Mouse (Mus musculus) v-Abl transformed pro-B cells (cell line): ENCODE data around the gene Ctrb1.

ENCODE experiments used
- in situ Hi-C, 2 experiments: fragments of 400-800 bp; cut with MboI; formaldehyde crosslinking; loops; one replicate each; pipeline ENCODE4 v1.15.1; 2025; ENCODE audit not compliant: unreplicated experiment in 2 of 2

Ctrb1 gene

DNA sequence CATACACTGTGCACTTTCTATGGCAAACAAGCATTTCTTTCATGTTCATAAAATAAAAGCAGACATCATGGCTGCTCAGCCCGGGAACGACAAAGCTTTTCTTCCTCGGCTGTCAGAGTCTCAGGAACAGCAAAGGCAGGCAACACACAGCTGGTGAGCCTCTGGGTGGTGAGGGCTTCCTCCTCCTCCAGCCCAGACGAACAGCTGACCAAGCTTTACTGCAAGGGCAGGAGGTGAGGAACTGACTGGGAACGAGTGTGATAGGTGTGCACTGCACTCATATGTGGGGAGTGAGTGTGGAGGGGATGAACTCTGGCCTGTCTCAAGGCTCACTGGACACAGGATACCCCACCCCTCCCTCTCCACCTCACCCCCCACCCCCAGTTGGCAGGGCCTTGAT lies 28.1 kb upstream of the Ctrb1 start:
- in situ Hi-C loops: loop anchor here in 1 of 2 experiments (10.0 to 25.0 kb wide), 2 partner anchors 116 to 1918 kb away; partner anchors contain the start of genes Mon1b and Syce1l

DNA sequence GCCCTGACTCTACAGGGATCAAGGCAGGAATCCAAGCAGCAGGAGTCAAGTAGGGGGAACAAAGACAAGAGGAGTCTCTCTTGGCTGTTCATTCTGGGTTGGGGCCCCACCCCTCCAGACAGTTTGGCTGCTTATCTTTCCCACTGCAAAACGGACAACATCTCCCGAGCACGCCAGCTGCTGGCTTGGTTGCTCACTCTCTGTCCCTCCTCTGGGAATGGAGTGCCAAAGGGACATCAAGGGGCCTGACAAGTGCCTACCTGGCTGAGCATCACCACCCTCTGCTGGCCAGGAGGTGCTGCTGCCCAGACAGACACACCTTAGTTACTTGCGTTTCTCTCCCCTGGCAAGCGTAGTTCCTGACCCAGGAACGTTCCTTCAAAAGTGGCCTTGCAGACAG lies 27.1 kb upstream of the Ctrb1 start:
- in situ Hi-C loops: loop anchor here in 1 of 2 experiments (10.0 to 25.0 kb wide), 2 partner anchors 117 to 1919 kb away; partner anchors contain the start of genes Mon1b and Syce1l

DNA sequence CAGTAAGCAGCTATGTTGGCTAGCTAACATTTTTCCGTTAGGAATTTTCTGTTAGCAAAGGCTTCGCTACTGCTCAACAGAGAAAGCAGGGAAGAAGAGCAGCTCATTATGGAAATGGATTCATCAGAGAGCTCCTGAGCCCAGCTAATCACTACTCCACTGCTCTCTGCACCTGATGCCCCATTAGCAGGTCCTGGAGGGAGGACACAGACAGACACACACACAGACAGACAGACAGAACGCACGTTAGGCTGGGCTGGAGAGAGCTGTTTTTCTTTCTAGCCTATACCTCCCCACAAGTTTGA lies 26.6 kb upstream of the Ctrb1 start:
- in situ Hi-C loops: loop anchor here in 1 of 2 experiments (10.0 to 25.0 kb wide), 2 partner anchors 117 to 1920 kb away; partner anchors contain the start of genes Mon1b and Syce1l

DNA sequence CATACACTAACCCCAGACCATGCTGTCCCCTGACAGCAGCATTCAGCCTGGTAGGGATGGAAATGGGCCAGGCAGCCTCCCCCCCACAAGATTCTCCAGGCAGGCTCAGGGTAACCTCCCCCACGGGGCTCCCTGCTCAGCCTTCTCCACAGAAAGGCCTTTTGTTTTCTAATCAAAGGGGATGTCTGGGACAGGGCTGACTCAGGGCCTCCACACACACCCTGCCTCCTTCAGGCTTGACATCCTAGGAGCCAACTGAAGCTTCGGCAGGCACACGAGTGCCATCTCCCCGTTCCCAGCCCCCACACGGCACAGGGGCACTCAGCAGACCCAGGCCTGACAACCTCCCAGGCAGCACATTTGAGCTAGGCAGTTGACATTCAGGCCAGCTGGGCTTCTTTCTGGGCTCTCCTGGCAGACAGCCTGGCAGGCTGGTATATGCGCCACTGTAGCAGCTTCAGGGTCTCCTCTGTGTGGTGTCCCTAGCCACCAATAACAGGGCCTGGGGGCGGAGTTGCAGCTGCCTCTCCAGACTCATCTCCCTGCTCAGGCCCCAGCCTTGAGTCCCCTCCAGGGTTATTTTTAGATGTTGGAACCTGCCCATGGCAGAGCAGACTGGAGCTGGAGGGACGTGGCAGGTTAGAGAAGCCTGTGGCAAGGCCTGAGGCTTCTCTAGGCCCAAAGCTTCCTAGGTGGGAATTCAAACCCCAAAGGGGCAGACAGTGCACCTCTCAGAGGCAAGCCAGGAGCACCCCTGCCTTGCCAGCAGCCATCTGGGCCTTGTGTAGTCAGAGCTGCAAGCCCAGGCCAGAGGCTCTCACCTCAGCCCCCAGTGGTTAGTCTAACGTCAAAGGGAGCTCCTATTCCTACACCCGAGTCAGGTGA lies 26.0 kb upstream of the Ctrb1 start:
- in situ Hi-C loops: loop anchor here in 1 of 2 experiments (10.0 to 25.0 kb wide), 2 partner anchors 118 to 1920 kb away; partner anchors contain the start of genes Mon1b and Syce1l

DNA sequence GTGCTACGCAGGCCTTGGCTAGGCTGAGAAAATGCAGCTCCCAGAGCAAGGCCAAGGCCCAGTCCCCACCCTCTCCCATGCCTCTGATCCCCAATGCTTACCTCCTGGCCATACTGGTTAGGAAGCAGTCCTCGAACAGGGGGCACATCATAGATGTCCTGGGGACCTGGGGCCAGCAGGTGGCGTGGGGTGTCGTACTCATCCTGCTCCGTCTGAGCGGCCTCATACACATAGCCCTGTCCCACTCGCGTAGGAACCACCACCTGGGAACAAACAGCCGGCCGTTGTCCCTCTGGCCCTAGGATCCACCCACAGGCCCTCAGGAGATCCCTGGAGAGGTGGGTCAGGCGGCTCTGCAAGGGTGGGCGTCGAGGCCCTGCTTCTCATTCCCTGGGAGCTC lies 24.7 kb upstream of the Ctrb1 start:
- in situ Hi-C loops: loop anchor here in 1 of 2 experiments (10.0 to 25.0 kb wide), 2 partner anchors 119 to 1922 kb away; partner anchors contain the start of genes Mon1b and Syce1l

DNA sequence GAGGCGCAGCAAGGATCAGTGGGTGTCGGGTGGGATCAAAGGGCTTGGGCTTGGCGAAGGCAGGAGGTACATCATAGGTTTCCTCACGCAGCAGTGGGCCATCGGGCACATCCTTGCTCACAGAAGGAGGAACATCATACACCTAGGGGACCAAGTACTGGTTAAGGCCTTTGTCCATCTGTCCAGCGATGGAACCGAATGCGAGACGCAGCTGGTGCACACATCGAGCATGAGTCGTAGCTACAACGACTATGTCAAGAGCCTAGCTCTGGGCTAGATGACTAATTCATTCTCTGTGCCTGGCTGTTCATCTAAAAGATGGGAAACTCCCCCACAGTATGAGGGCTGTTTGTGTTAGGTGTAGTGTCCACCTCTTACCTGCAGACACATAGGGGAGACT lies 23.5 kb upstream of the Ctrb1 start:
- in situ Hi-C loops: loop anchor here in 1 of 2 experiments (10.0 to 25.0 kb wide), 2 partner anchors 121 to 1923 kb away; partner anchors contain the start of genes Mon1b and Syce1l

DNA sequence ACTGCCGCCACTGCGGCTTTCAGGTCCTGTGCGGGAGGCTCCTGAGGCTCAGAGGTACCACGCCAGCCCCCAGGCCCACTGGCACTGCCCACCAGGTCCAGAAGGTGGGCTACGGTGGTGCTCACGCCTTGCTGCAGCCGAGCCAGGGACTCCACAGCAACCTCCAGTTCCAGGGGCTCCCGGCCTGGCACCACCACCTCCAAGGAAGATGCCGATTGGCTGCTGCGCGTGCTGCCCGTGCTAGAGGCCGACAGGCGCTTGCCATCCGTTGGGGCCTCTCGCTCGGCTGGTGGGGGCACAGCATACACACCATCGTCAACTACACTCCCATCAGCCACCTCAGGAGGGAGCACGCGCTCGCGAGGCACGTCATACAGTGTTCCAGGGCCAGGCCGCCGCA lies 23.0 kb upstream of the Ctrb1 start:
- in situ Hi-C loops: loop anchor here in 1 of 2 experiments (10.0 to 25.0 kb wide), 2 partner anchors 121 to 1923 kb away; partner anchors contain the start of genes Mon1b and Syce1l

DNA sequence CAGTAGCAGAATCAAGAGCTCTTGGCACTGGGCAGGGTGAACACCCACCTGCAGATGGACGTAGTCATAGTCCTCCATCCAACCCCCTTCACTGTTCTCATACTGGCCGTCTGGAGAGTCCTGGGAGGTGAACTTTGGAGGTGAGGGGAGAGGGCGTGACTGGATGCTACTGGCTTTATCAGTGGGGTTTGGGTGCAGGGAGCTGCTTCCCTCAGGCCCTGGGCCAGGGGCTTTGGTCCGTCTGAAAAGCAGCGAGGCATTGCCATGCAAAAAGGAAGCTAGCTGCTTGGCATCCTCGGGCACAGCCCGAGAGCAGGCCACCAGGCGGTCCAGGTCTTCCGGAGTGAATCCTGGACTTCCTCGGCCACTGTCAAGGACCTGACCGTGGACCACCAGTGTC lies 22.5 kb upstream of the Ctrb1 start:
- in situ Hi-C loops: loop anchor here in 1 of 2 experiments (10.0 to 25.0 kb wide), 2 partner anchors 122 to 1924 kb away; partner anchors contain the start of genes Mon1b and Syce1l

DNA sequence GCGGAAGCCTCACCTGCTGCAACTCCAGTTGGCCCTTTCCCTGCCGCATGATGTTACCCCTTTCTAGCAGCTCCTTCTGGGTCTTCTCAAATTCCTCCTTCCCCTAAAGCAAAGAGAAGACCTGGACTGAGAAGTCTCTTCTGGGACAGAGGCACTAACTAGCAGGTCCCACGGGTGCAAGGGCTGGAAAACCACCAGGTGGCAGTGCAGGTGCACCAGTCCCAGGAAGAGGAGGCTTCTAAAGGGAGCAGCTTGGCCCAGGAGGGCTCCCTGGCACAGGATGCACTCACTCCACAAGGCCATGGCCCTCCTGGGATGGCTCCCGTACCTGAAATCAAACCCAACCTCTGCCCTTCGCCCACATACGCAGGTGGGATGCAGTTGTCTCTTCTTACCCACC lies 21.8 kb upstream of the Ctrb1 start:
- in situ Hi-C loops: loop anchor here in 1 of 2 experiments (10.0 to 25.0 kb wide), 2 partner anchors 122 to 1925 kb away; partner anchors contain the start of genes Mon1b and Syce1l

DNA sequence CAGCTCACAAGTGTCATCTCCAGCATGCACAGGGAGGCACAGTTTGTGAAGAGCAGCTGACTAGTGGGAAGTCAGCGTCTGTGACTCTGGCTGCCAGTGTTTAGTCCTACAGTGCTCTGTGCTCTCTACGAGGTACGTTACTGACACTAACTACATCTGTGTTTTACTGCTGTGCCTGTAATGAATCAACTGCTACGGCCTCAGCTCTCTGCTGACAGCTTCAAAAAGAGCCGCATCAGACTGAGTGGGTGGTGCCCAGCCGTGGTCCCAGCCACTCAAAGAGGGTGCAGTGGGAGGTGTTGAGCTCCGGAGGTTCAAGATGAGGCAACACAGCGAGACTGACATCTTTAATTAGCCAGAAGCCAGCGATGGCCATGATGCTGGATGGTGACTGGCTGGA lies 21.3 kb upstream of the Ctrb1 start:
- in situ Hi-C loops: loop anchor here in 1 of 2 experiments (10.0 to 25.0 kb wide), 2 partner anchors 123 to 1925 kb away; partner anchors contain the start of genes Mon1b and Syce1l

DNA sequence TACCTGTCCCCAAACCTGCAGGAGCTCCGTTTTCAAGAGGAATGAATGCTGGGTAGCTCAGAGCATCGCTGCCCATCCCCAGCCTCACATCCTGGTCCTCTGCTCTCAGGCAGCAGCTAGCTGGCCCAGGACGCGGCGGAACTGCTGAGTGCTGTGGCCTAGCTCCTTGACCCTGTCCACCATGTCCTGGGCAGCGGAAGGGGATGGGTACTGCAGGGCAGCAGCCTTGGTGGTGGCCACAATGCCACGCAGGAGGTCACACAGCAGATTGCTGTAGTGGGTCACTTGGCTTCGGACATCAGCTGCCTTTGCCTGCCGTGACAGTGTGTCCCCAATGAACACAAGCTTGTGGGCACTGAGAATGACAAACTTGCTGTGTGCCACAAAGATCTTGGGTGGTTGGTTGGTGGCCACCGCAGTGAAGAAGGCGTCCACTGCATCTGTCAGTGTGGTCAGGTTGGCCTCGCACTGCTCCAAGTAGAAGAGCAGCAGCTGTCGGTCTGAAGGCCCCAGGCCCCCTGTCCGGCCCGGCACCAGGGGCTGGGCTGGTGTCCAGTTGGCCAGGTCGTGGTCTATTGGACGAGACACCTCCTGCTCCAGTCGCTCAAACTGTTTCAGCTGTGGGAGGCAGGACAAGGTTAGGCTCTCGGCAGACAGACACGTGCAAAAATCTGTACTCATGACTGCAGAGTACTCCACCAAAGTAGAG lies 20.1 kb upstream of the Ctrb1 start:
- in situ Hi-C loops: loop anchor here in 1 of 2 experiments (10.0 to 25.0 kb wide), 2 partner anchors 124 to 1926 kb away; partner anchors contain the start of genes Mon1b and Syce1l

DNA sequence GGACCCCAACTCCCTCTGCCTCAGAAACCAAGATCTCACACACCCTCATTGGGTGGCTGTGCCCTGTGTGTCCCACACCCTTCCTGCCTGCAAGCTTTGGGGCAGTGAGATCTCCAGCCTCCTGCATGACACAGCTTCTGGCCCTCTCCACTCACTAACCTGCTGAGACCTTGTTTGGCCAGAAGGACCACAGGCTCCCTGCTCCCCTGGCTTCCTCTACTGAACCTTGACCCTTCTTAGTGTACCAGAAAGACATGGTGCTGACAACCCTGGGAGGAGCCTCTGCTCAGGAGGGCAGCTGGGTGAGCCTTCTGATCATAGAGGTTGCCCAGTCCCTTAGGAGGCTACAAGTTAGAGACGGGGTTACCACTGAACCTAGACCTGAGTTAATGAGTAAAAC lies 18.4 kb upstream of the Ctrb1 start:
- in situ Hi-C loops: loop anchor here in 1 of 2 experiments (25.0 kb wide), 1 partner anchor 1928 kb away; the partner anchor contains the start of genes Mon1b and Syce1l

DNA sequence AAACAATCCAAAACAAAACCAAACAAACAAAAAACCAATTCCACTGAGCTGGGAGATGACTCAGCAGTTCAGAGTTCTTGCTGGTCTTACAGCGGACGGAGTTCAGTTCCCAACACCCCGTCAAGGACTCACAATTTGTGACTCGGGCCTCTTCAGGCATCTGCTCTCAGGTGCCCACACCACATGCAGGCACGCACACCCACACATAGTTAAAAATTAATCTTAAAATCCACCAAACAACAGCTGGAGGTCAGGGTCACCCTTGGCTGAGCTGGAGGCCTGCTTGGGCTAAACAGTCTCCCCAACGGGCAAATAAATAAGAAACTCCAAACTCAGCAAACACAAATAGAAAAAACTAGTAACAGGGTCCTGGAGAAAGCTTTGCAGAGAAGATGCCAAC lies 17.5 kb upstream of the Ctrb1 start:
- in situ Hi-C loops: loop anchor here in 1 of 2 experiments (25.0 kb wide), 1 partner anchor 1929 kb away; the partner anchor contains the start of genes Mon1b and Syce1l

DNA sequence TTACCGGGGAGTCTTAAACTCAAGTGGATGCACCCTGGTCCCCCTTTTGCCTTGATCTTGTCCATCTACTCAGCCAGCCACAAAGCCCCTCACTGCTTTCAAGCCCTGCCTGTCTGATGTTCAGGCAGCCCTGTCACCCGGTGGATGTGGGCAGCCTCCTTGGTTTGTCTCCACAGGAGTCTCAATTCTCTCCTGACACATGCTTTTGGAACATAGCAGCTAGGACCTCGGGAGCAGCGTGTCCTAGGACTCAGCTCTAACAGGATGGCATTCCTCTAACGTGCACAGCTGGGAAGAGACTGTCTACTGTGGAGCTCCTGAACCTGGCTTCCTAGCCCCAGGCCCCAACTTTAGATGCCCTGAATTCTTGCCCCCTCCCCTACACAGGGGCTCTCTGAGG lies 14.9 kb upstream of the Ctrb1 start:
- in situ Hi-C loops: loop anchor here in 1 of 2 experiments (25.0 kb wide), 1 partner anchor 1932 kb away; the partner anchor contains the start of genes Mon1b and Syce1l

DNA sequence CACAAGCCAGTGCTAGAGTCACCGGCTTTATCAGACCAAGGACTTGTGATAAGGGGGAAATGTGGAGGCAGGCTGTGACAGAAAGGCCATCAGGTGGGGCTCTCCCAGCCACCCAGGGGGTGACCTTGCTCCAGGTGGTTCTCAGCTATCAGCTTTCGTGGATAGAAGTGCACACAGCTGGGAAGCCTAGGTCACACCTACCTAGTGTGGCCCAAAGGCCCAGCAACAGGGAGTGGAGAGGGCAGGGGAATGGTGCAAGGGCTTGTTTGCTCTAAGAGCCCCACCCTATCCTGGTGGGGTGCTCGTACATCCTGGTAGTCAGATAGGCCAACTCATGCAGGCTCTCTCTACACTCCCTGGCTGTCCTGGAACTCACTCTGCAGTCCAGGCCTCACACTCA lies 14.4 kb upstream of the Ctrb1 start:
- in situ Hi-C loops: loop anchor here in 1 of 2 experiments (25.0 kb wide), 1 partner anchor 1932 kb away; the partner anchor contains the start of genes Mon1b and Syce1l

DNA sequence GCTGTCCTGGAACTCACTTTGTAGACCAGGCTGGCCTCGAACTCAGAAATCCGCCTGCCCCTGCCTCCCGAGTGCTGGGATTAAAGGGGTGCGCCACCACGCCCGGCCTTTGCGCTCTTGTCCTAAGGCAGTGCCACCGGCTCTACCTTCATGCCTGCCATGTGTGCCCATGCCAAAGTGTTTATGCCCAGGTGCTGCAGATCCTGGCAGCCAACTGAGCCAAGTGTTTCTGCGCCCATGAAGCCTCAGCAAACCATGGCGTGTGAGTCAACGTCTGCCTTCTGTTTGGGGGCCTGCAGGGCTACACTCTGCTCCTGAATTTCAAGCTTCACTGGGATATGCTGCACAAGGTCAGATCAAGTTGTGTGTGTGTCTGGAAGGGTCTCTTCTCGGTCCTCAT lies 13.8 kb upstream of the Ctrb1 start:
- in situ Hi-C loops: loop anchor here in 1 of 2 experiments (25.0 kb wide), 1 partner anchor 1933 kb away; the partner anchor contains the start of genes Mon1b and Syce1l

DNA sequence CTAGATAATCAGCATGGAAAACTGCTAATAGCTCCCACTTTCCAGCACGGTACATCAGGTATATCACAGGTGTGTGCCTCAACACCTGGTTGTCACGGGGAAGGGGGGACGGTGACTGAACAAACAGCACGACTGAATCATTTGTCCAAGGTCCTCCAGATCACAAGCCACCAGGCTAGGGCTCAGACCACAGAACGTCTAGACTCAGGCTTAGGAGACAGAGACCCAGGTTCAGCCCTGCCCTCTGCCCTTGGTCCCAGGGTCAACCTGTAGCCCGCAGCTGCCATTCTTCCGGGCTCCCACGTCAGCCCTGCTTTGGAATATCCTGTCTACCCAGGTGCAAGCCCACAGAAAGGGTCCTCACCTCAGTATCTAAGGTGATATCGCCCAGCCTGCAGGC lies 10.6 kb upstream of the Ctrb1 start:
- in situ Hi-C loops: loop anchor here in 1 of 2 experiments (25.0 kb wide), 1 partner anchor 1936 kb away; the partner anchor contains the start of genes Mon1b and Syce1l

DNA sequence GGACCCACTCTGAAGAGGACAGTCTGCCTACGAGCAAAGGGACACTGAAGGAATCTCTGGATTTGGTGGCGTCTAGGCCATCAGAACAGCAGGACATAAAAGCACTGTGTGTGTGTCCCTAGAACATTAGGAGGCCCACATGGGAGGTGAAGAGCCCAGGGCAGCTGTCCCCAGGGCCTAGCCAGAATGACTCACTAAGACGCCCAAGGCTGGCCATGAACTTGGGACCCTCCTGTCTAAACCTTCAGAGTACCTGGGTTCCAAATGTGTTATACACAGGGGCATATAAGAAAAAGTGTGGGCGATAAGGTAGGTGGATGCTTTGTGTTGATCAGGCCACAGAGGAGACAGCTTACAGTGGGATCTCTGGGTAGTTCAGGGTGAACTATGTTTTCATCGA lies 9.9 kb upstream of the Ctrb1 start:
- in situ Hi-C loops: loop anchor here in 1 of 2 experiments (25.0 kb wide), 1 partner anchor 1937 kb away; the partner anchor contains the start of genes Mon1b and Syce1l

DNA sequence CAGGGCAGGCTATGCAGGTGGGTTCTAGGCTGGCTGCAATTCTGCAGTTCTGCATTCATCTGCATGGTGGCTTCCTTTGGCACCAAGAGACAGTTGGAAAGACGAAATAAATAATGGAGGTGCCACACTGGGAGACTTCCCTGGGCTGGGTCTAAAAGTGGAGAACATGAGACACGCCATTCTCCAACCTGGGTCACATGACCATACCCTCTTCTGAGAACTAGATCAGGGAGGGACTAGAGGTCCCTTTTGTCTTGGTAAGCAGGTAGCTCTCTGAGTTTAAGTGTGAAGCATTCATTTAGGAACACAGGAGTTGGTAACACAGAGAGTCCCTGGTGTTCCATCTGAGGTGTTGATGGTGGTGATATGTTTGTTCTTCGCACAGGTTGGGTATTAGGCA lies 9.4 kb upstream of the Ctrb1 start:
- in situ Hi-C loops: loop anchor here in 1 of 2 experiments (25.0 kb wide), 1 partner anchor 1937 kb away; the partner anchor contains the start of genes Mon1b and Syce1l

DNA sequence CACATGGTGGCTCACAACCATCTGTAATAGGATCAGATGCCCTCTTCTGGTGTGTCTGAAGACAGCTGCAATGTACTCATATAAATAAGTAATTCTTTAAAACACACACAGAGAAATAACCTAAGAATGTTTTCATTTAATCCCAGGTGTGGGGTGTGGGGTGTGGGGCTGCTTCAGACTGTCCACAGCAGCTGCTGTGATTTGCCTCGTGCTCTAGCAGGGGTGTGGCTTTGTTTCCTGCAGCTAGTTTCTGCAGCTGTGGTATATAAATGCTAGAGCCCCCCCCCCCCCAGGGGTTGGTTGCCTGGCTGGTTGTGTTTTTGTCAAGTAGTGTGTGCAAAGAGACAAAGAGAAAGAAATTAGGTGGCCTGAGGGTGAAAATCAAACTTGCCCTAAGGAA lies 8.2 kb upstream of the Ctrb1 start:
- in situ Hi-C loops: no loop called here
